Mouse (Mus musculus) embryo, embryonic 10.5 days (tissue): ENCODE measurements at regions not wholly inside any gene's neighbourhood (a gene's known extent, or its start where the extent isn't known, plus 50 kb on each side); places are given as distances from the start of the nearest gene placed in this dataset.

ENCODE experiments used
- DNase-seq: peaks from one replicate; pipeline ENCODE4 v3.0.0-alpha.2; 2015; ENCODE audit warnings: low spot score

GRCm38 (mm10) chr19:14890241-14891089 is 292.6 kb upstream of the Tle4 start:
- peak; percentile 91 for DNase-seq

- peak; percentile 25 for DNase-seq
Observed at GRCm38 (mm10) chr19:14889794-14890193, 291.9 kb upstream of the Tle4 start.

GRCm38 (mm10) chr19:14883707-14884421 is 286.0 kb upstream of the Tle4 start:
- DNase-seq = peak; percentile 15

GRCm38 (mm10) chr19:14880818-14881217 is 283.0 kb upstream of the Tle4 start:
- no peak for DNase-seq

GRCm38 (mm10) chr19:14873986-14874385 is 276.1 kb upstream of the Tle4 start:
- DNase-seq = no peak

- peak; percentile 73 for DNase-seq
Observed at GRCm38 (mm10) chr19:14871178-14871867, 273.5 kb upstream of the Tle4 start.

GRCm38 (mm10) chr19:14862654-14863468 is 265.0 kb upstream of the Tle4 start:
- DNase-seq = peak; percentile 63

- peak; percentile 18 for DNase-seq
Observed at GRCm38 (mm10) chr19:14855036-14855435, 257.2 kb upstream of the Tle4 start.

GRCm38 (mm10) chr19:14853416-14853815 is 255.6 kb upstream of the Tle4 start:
- no peak for DNase-seq

GRCm38 (mm10) chr19:14849561-14849960 is 251.7 kb upstream of the Tle4 start:
- DNase-seq = no peak

GRCm38 (mm10) chr19:14847120-14847519 is 249.3 kb upstream of the Tle4 start:
- DNase-seq = peak; percentile 32

GRCm38 (mm10) chr19:14835629-14836028 is 237.8 kb upstream of the Tle4 start:
- no peak for DNase-seq

- no peak for DNase-seq
Observed at GRCm38 (mm10) chr19:14816354-14816753, 218.5 kb upstream of the Tle4 start.

GRCm38 (mm10) chr19:14806787-14807186 is 208.9 kb upstream of the Tle4 start:
- DNase-seq = no peak

GRCm38 (mm10) chr19:14802909-14803650 is 205.2 kb upstream of the Tle4 start:
- DNase-seq = peak; percentile 58

- no peak for DNase-seq
Observed at GRCm38 (mm10) chr19:14801669-14802068, 203.8 kb upstream of the Tle4 start.

GRCm38 (mm10) chr19:14799002-14799401 is 201.2 kb upstream of the Tle4 start:
- no peak for DNase-seq

- DNase-seq = no peak
Observed at GRCm38 (mm10) chr19:14798417-14798816, 200.6 kb upstream of the Tle4 start.

- no peak for DNase-seq
Observed at GRCm38 (mm10) chr19:14795910-14796309, 198.1 kb upstream of the Tle4 start.

GRCm38 (mm10) chr19:14789992-14790391 is 192.1 kb upstream of the Tle4 start:
- no peak for DNase-seq

GRCm38 (mm10) chr19:14788630-14789029 is 190.8 kb upstream of the Tle4 start:
- no peak for DNase-seq
